Mouse (Mus musculus): ENCODE measurements around the gene Ddrgk1. TPM values are rescaled to one million over a fixed set of nuclear protein-coding genes. Genes with fewer than 3 reads are reported as not detected.

Ddrgk1 gene
- polyA plus RNA-seq (2014; fragmentation: Nextera tagmentation; extraction: Ambion mirVana), result 61.2 and 62.9 TPM in 2 replicates

DNA sequence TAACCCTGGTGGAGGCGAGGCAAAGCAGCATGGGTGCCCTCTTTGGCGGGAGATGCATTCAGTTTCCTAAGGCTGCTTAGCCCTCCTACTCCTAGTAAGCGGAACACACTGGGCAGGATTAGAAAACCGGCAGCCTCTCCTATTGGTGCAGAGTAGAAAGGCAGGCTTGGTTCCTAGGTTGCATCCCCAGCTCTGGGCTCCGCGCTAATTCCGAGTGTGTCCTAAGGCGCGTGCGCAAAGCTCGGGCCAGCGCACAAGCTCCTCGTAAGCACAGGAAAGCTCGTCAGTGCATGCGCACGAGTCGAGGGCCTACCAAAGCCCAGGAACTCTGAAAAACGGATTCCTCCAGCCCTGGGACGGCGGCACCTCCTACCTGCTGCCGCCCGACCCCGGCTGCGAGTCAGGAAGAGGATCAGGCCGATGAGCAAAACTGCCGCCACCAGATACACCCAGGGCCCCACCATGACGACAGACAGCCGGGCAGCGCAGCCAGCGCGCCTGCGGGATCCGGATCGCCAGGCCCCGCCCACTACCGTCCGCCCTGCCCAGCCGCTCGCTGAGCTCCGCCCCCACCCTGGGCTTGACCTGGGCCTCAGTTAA is at the start of gene Ddrgk1:
Gene Ddrgk1, minus strand, starts transcription at position 558 of the 600 bp plus-strand sequence.
- peak within 1 kb of the TSS; percentile 94 for H3K27ac ChIP-seq (ENCODE audit: low read depth, low read length)
- WGBS, result under 1% methylated on average over 40 of the region's 40 CpGs
- H3K4me3 ChIP-seq (ENCODE audit: low read depth, low read length), result peak within 1 kb of the TSS; percentile 56
- peaks cover 22% of the 10 kb centered on the region for H3K4me1 ChIP-seq (replicated peaks; ENCODE audit: control insufficient read depth, insufficient read depth, low read length)
- H3K4me2 ChIP-seq, result peak within 1 kb of the TSS; percentile 95
- no peaks in the 10 kb centered on the region for H3K27me3 ChIP-seq (replicated peaks; ENCODE audit: control insufficient read depth, insufficient read depth, low read length)
- H3K9me3 ChIP-seq (ENCODE audit: control insufficient read depth, low read length), result no peaks in the 10 kb centered on the region
- peak; percentile 93 for DNase-seq (ENCODE audit: low spot score)
- peak within 1 kb of the TSS; percentile 87 for H3K9ac ChIP-seq (ENCODE audit: low read depth, low read length)
- peak; percentile 92 for ATAC-seq (replicated peaks; ENCODE audit: low FRiP score)
- H3K36me3 ChIP-seq (ENCODE audit: control insufficient read depth, insufficient read depth, low read length), result peaks cover 18% of the 10 kb centered on the region

DNA sequence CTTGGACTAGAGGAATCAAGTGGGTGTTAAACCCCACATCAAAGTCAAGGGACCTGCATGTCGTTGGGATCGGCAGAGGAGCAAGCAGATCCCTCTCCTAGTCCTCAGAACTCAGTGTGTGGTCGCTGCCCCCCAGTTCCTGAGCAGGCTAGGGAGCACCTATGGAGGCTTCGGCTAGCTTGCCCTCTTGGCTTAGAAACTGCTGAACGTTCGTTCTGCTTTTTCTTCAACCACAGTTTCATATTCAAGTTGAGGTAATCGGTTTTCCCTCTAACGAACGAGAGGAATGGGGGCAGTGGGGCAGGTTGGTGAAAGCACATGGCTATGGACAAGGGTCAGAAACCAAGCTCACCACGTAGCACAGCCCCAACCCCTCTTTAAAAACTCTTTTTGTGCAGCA is 42.6 kb upstream of the Ddrgk1 start:
- 0 out of 2 replicates have a peak overlapping the region, but pooled peaks have one; percentile 0 for H3K27ac ChIP-seq (ENCODE audit: low read depth, low read length)
- H3K9me3 ChIP-seq (ENCODE audit: control insufficient read depth, low read length), result no peaks in the 10 kb centered on the region
- WGBS, result 42% methylated on average over 10 of the region's 10 CpGs
- H3K4me2 ChIP-seq, result no peak overlapping the region
- no peaks in the 10 kb centered on the region; the same call in 1 of the 2 replicates for H3K4me1 ChIP-seq (replicated peaks; ENCODE audit: control insufficient read depth, insufficient read depth, low read length)
- DNase-seq (ENCODE audit: low spot score), result no peak
- no peaks in the 10 kb centered on the region for H3K27me3 ChIP-seq (replicated peaks; ENCODE audit: control insufficient read depth, insufficient read depth, low read length)
- H3K9ac ChIP-seq (ENCODE audit: low read depth, low read length), result no peak overlapping the region
- no peaks in the 10 kb centered on the region for H3K36me3 ChIP-seq (ENCODE audit: control insufficient read depth, insufficient read depth, low read length)
- no peak overlapping the region for H3K4me3 ChIP-seq (ENCODE audit: low read depth, low read length)
- ATAC-seq (replicated peaks; ENCODE audit: low FRiP score), result no peak

DNA sequence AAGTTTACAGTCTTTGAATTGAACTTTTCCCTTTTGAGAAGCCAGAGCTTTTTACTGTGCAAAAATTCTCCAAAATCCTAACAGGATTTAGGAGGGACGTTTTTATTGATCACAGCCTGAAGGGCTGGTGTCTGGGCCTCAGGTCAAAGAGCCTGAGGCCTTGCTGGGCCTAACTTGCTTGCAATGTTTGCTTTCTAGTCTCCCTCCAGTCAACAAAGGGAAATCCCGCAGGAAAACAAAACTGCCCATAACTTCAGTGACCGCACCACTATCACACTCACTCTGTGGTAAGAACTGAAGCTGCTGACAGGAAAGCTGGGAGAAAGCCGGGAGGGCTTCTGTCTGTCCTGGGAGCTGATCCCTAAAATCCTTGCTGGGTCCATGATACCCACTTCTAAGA is 42.1 kb upstream of the Ddrgk1 start:
- no peaks in the 10 kb centered on the region; the same call in 1 of the 2 replicates for H3K4me1 ChIP-seq (replicated peaks; ENCODE audit: control insufficient read depth, insufficient read depth, low read length)
- H3K27ac ChIP-seq (ENCODE audit: low read depth, low read length), result 0 out of 2 replicates have a peak overlapping the region, but pooled peaks have one; percentile 0
- H3K27me3 ChIP-seq (replicated peaks; ENCODE audit: control insufficient read depth, insufficient read depth, low read length), result no peaks in the 10 kb centered on the region
- H3K9ac ChIP-seq (ENCODE audit: low read depth, low read length), result no peak overlapping the region
- DNase-seq (ENCODE audit: low spot score) (no peak), ATAC-seq (replicated peaks; ENCODE audit: low FRiP score) (no peak)
- H3K4me3 ChIP-seq (ENCODE audit: low read depth, low read length), result no peak overlapping the region
- no peaks in the 10 kb centered on the region for H3K9me3 ChIP-seq (ENCODE audit: control insufficient read depth, low read length)
- 64% methylated on average over 4 of the region's 4 CpGs for WGBS
- no peaks in the 10 kb centered on the region for H3K36me3 ChIP-seq (ENCODE audit: control insufficient read depth, insufficient read depth, low read length)
- no peak overlapping the region for H3K4me2 ChIP-seq

DNA sequence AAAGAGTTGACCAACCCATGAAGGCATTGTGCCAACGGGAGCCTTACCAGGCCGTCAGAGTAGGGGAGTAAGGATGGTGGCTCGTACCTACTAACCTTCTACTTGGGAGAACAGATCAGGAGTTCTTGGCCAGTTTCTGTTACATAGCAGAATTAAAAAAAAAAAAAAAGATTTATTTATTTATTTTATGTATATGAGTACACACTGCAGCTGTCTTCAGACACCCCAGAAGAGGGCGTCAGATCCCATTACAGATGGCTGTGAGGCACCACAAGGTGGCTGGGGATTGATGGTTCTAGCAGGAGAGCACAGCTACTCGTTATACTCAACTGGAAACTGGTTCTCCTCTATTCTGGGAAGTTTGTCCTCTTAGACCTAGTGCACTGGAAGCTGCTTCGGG is 40.7 kb upstream of the Ddrgk1 start:
- 76% methylated on average over 6 of the region's 6 CpGs for WGBS
- Histone ChIP-seq H3K4me2 (no peak overlapping the region), H3K4me3 (ENCODE audit: low read depth, low read length) (no peak overlapping the region), H3K4me1 (replicated peaks; ENCODE audit: control insufficient read depth, insufficient read depth, low read length) (no peaks in the 10 kb centered on the region; the same call in 1 of the 2 replicates), H3K9ac (ENCODE audit: low read depth, low read length) (no peak overlapping the region), H3K9me3 (ENCODE audit: control insufficient read depth, low read length) (no peaks in the 10 kb centered on the region), H3K27ac (ENCODE audit: low read depth, low read length) (no peak overlapping the region), H3K27me3 (replicated peaks; ENCODE audit: control insufficient read depth, insufficient read depth, low read length) (no peaks in the 10 kb centered on the region), H3K36me3 (ENCODE audit: control insufficient read depth, insufficient read depth, low read length) (no peaks in the 10 kb centered on the region)
- no peak for DNase-seq (ENCODE audit: low spot score)
- no peak for ATAC-seq (replicated peaks; ENCODE audit: low FRiP score)

DNA sequence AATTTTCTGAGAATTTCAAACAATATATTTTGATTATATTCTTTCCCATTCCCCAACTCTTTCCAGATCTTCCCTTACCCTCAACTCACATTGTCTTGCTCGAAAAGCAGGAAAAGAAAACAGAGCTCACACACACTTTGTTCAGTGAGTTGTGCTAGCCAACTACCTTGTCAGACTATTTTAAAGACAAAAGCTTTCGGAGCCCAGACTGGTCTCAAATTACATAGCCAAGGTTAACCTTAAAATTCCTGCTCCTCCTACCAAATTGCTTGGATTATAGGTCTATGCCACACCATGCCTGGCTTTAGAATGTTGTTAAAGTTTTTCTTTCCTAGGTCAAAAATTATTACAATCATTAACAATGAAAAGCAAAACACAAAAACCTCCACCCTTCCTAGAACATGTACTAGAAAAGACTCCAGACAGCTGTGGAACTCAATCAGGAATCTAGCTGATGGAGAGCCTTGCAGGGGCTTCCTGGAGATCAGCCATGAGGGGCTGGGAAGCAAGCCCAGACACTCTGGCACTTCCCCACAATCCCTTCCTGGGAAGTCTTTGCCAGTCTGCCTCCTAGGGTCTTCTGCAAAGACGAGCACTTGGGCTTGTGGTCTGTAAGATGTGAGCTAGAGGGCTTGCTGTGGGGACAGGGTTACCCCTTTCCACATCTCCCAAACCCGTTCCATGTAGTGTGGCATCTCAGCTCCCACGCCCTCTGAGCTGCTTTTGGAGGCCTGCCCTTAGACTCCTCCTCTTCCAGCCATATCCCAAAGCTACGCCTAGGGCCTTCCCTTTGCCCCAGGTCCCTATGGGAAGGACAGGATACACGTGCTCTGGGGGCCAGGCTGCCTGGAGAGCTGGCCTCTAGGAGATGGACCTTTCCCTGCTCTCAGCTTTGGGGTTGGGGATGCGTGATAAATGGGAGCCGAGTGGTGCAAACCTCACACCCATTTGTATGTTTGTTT is 39.9 kb upstream of the Ddrgk1 start:
- no peaks in the 10 kb centered on the region for H3K36me3 ChIP-seq (ENCODE audit: control insufficient read depth, insufficient read depth, low read length)
- no peak overlapping the region for H3K4me3 ChIP-seq (ENCODE audit: low read depth, low read length)
- no peak for ATAC-seq (replicated peaks; ENCODE audit: low FRiP score)
- no peak overlapping the region for H3K9ac ChIP-seq (ENCODE audit: low read depth, low read length)
- WGBS, result 66% methylated on average over 9 of the region's 9 CpGs
- no peak for DNase-seq (ENCODE audit: low spot score)
- H3K9me3 ChIP-seq (ENCODE audit: control insufficient read depth, low read length), result no peaks in the 10 kb centered on the region
- H3K27ac ChIP-seq (ENCODE audit: low read depth, low read length), result no peak overlapping the region
- H3K4me2 ChIP-seq, result no peak overlapping the region
- no peaks in the 10 kb centered on the region; the same call in 1 of the 2 replicates for H3K4me1 ChIP-seq (replicated peaks; ENCODE audit: control insufficient read depth, insufficient read depth, low read length)
- peaks cover 2% of the 10 kb centered on the region; the same call in 1 of the 2 replicates for H3K27me3 ChIP-seq (replicated peaks; ENCODE audit: control insufficient read depth, insufficient read depth, low read length)

DNA sequence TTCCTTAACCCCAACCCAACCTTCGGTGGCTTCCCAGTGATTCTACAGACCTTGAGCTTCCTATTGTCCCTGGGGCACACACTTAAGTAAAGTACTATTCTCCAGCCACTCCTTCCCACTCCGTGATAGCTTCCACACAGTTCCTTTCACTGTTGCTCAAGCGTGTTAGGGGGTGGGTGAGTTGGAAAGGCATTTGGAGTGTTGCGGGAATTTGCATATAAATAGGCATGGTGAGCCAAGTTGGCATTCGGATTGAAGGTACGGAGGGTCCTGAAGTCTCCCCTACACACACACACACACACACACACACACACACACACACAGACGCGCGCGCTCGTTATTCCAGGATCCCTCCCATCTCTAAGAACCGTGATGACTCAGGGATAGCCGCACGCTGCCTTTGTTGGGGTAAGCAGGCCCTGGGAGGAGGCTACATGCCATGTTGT is 33.4 kb upstream of the Ddrgk1 start:
- Histone ChIP-seq H3K9ac (ENCODE audit: low read depth, low read length) (0 out of 2 replicates have a peak overlapping the region, but pooled peaks have one; percentile 34), H3K4me3 (ENCODE audit: low read depth, low read length) (peak overlapping the region; percentile 58), H3K4me2 (peak overlapping the region; percentile 98), H3K9me3 (ENCODE audit: control insufficient read depth, low read length) (no peaks in the 10 kb centered on the region), H3K4me1 (replicated peaks; ENCODE audit: control insufficient read depth, insufficient read depth, low read length) (peaks cover 12% of the 10 kb centered on the region), H3K27ac (ENCODE audit: low read depth, low read length) (no peak overlapping the region), H3K36me3 (ENCODE audit: control insufficient read depth, insufficient read depth, low read length) (no peaks in the 10 kb centered on the region), H3K27me3 (replicated peaks; ENCODE audit: control insufficient read depth, insufficient read depth, low read length) (peaks cover 45% of the 10 kb centered on the region)
- DNase-seq (ENCODE audit: low spot score) (no peak), ATAC-seq (replicated peaks; ENCODE audit: low FRiP score) (no peak)
- 11% methylated on average over 14 of the region's 14 CpGs for WGBS

DNA sequence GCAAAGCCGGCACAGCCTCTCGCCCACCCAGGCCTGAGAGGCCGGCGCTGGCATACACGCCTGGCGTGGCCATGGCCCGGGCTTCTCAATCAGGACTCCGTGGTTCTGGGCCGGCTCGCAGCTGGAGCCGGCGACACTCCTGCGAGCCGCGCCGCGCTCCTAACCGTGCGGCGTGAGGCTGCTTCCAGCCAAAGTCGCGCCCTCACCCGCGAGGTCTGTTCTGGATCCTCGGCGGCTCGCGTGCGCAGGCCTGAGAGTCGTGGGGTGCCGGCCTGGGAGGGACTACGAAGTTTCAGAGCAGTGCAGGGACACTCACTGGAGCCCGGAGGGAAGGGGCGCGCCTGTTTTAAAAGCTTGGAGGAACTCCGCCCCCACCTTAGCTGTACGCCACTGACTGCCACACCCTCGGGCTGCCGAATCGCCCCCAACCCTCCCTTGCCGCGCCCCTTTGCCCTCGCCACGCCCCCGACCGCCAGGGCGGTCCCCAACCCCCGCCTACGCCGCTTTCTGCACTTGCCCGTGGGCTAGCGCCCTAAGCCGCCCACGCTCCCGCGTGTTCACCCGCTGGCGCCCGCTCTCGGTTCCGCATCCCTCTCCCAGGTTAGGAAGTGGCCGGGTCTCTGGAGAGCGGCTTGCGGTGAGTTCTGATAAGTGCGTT is 32.8 kb upstream of the Ddrgk1 start, which contains the start of gene Slc4a11:
Gene Slc4a11, minus strand, starts transcription at position 367 of the 658 bp plus-strand sequence.
- ATAC-seq (replicated peaks; ENCODE audit: low FRiP score) (peak; percentile 79), DNase-seq (ENCODE audit: low spot score) (peak; percentile 77)
- WGBS, result under 1% methylated on average over 65 of the region's 65 CpGs
- peak within 1 kb of the TSS; percentile 98 for H3K4me2 ChIP-seq
- no peaks in the 10 kb centered on the region for H3K36me3 ChIP-seq (ENCODE audit: control insufficient read depth, insufficient read depth, low read length)
- no peak within 1 kb of the TSS for H3K27ac ChIP-seq (ENCODE audit: low read depth, low read length)
- H3K9me3 ChIP-seq (ENCODE audit: control insufficient read depth, low read length), result no peaks in the 10 kb centered on the region
- H3K4me1 ChIP-seq (replicated peaks; ENCODE audit: control insufficient read depth, insufficient read depth, low read length), result peaks cover 12% of the 10 kb centered on the region
- peak within 1 kb of the TSS; percentile 58 for H3K4me3 ChIP-seq (ENCODE audit: low read depth, low read length)
- peak within 1 kb of the TSS; percentile 34; the same call in 1 of the 2 replicates for H3K9ac ChIP-seq (ENCODE audit: low read depth, low read length)
- peaks cover 45% of the 10 kb centered on the region for H3K27me3 ChIP-seq (replicated peaks; ENCODE audit: control insufficient read depth, insufficient read depth, low read length)

DNA sequence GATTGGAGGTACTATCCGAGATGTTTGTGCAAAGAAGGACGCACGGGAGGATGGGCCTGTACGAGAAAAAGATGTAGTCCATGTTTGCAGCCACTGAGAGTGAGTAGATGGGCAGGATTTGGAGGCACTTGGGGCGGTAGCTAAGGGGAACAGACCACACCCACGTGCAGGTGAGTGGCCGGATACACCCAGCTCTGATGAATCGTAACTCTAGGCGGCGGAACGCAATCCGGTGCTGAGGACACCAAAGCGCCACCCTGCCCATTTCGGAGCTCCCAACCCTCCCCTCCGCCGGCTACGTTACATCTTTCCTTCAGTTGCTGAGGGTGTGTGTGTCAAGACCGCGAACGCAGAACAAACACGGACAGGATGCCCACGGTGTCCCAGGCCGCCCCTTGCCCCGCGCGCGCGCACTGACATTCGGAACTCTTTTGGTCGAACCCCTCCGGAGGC is 32.3 kb upstream of the Ddrgk1 start:
- Histone ChIP-seq H3K4me1 (replicated peaks; ENCODE audit: control insufficient read depth, insufficient read depth, low read length) (peaks cover 12% of the 10 kb centered on the region), H3K4me2 (peak overlapping the region; percentile 98), H3K36me3 (ENCODE audit: control insufficient read depth, insufficient read depth, low read length) (no peaks in the 10 kb centered on the region), H3K27me3 (replicated peaks; ENCODE audit: control insufficient read depth, insufficient read depth, low read length) (peaks cover 45% of the 10 kb centered on the region), H3K9me3 (ENCODE audit: control insufficient read depth, low read length) (no peaks in the 10 kb centered on the region), H3K4me3 (ENCODE audit: low read depth, low read length) (peak overlapping the region; percentile 58), H3K9ac (ENCODE audit: low read depth, low read length) (0 out of 2 replicates have a peak overlapping the region, but pooled peaks have one; percentile 34), H3K27ac (ENCODE audit: low read depth, low read length) (no peak overlapping the region)
- whole genome bisulfite sequencing, result 2% methylated on average over 31 of the region's 31 CpGs
- ATAC-seq (replicated peaks; ENCODE audit: low FRiP score), result peak; percentile 6; the same call in 1 of the 2 replicates
- no peak for DNase-seq (ENCODE audit: low spot score)
